In the genomic region with DNA sequence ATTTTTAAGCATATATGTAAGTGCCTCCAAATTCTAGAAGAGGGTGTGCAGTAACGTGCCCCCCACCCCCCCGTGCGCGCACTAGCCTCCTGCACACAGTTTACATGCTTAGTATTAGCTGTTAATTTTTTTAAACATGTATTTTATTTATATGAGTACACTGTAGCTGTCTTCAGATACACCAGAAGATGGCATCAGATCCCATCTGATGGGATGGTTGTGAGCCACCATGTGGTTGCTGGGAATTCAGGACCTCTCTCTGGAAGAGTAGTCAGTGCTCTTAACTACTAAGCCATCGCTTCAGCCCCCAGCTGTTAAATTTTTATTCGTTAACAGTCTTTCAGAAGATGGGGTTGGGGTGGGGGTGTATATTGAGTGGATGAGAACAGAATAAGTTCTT, we compare ENCODE assay signal across 12 mouse cellular contexts. TPM values are rescaled to one million over a fixed set of nuclear protein-coding genes. Genes with fewer than 3 reads are reported as not detected.
DNase-seq lines count a peak whose midpoint lies in the region; ATAC-seq lines count a peak whose summit lies in the region.
"Had no signal": no experiment of that assay in that cellular context is flagged by ENCODE, and none has a peak within 500 bp of the region (broad histone marks: within the 10 kb centered on the region; RNA-seq: fewer than 3 reads in every experiment).

No protein-coding gene starts in this region.

- no peaks in the 10 kb centered on the region for H3K27me3 ChIP-seq in kidney, embryonic 14.5 days (ENCODE audit: control insufficient read depth, insufficient read depth, low read length)
- no peaks in the 10 kb centered on the region for H3K27me3 ChIP-seq in forebrain, embryonic 14.5 days (replicated peaks; ENCODE audit: control insufficient read depth, insufficient read depth, low read length)
- H3K27me3 ChIP-seq: limb, embryonic 13.5 days; megakaryocyte, embryonic 14.5 days; neural tube, embryonic 15.5 days had no signal

- no peaks in the 10 kb centered on the region for H3K9me3 ChIP-seq in kidney, embryonic 14.5 days (ENCODE audit: control insufficient read depth, low read length)
- H3K9me3 ChIP-seq in forebrain, embryonic 14.5 days (replicated peaks; ENCODE audit: control insufficient read depth, low read length) = no peaks in the 10 kb centered on the region
- H3K9me3 ChIP-seq: limb, embryonic 13.5 days; megakaryocyte, embryonic 14.5 days; neural tube, embryonic 15.5 days had no signal

- no peak overlapping the region for H3K4me3 ChIP-seq in kidney, embryonic 14.5 days (ENCODE audit: low read length)
- H3K4me3 ChIP-seq in forebrain, embryonic 14.5 days (ENCODE audit: low read depth, low read length) = no peak overlapping the region
- H3K4me3 ChIP-seq: limb, embryonic 13.5 days; megakaryocyte, embryonic 14.5 days; neural tube, embryonic 15.5 days had no signal

- H3K36me3 ChIP-seq in kidney, embryonic 14.5 days (ENCODE audit: control insufficient read depth, insufficient read depth, low read length) = peaks cover 40% of the 10 kb centered on the region
- H3K36me3 ChIP-seq in forebrain, embryonic 14.5 days (ENCODE audit: control insufficient read depth, insufficient read depth, low read length) = peaks cover 44% of the 10 kb centered on the region

- no peak for DNase-seq in kidney, adult 8-10 months
- peak; percentile 9 for DNase-seq in right cerebral cortex, adult 18-20 months
- DNase-seq in right cerebral cortex, postnatal 10 days (ENCODE audit: low spot score in 2 of 2) = no peak
- DNase-seq in forebrain, embryonic 14.5 days (ENCODE audit: low spot score) = peak; percentile 16
- DNase-seq in thymus, postnatal 36 days = no peak
- DNase-seq in natural killer cell, adult 2 months (ENCODE audit: low spot score in 2 of 2) = no peak
- DNase-seq: spleen, adult 18-20 months; thymus, adult 2 months had no signal

- peak; percentile 49; the same call in 1 of the 2 replicates for ATAC-seq in kidney, embryonic 14.5 days (ENCODE audit: low FRiP score, low TSS enrichment)
- ATAC-seq in forebrain, embryonic 14.5 days = no peak; the same call in 1 of the 2 replicates

- no peak overlapping the region for H3K4me2 ChIP-seq in kidney, embryonic 14.5 days (replicated peaks; ENCODE audit: low read depth, low read length)
- no peak overlapping the region for H3K4me2 ChIP-seq in forebrain, embryonic 14.5 days (ENCODE audit: low read length)
- H3K4me2 ChIP-seq: limb, embryonic 13.5 days; neural tube, embryonic 15.5 days had no signal

- no peak overlapping the region for H3K9ac ChIP-seq in kidney, embryonic 14.5 days (ENCODE audit: low read depth, low read length)
- no peak overlapping the region for H3K9ac ChIP-seq in forebrain, embryonic 14.5 days (ENCODE audit: low read length)
- H3K9ac ChIP-seq: limb, embryonic 13.5 days; neural tube, embryonic 15.5 days had no signal

- 92% methylated on average over 6 of the region's 6 CpGs for WGBS in kidney, embryonic 14.5 days
- 92% methylated on average over 6 of the region's 6 CpGs for WGBS in forebrain, embryonic 14.5 days

- no peaks in the 10 kb centered on the region for H3K4me1 ChIP-seq in kidney, embryonic 14.5 days (ENCODE audit: control insufficient read depth, insufficient read depth, low read length)
- no peaks in the 10 kb centered on the region for H3K4me1 ChIP-seq in forebrain, embryonic 14.5 days (ENCODE audit: control insufficient read depth, insufficient read depth, low read length)
- H3K4me1 ChIP-seq: limb, embryonic 13.5 days; neural tube, embryonic 15.5 days had no signal

- H3K27ac ChIP-seq in kidney, embryonic 14.5 days (ENCODE audit: low read depth, low read length) = no peak overlapping the region
- H3K27ac ChIP-seq in forebrain, embryonic 14.5 days (ENCODE audit: low read depth, low read length) = no peak overlapping the region
- H3K27ac ChIP-seq: limb, embryonic 13.5 days; neural tube, embryonic 15.5 days had no signal

RNA-seq across cellular contexts. Expression of a gene that starts 29.3 kb away (rescaled TPM):
- 11.6 and 14.0 TPM in 2 replicates for polyA plus RNA-seq in kidney, embryonic 14.5 days (2014; fragmentation: Nextera tagmentation; extraction: Ambion mirVana)
- 7.1 and 10.4 TPM in 2 replicates for polyA plus RNA-seq in forebrain, embryonic 14.5 days (2014; fragmentation: Nextera tagmentation; extraction: Ambion mirVana)

RNA-seq across cellular contexts. Expression of a gene that starts 42.8 kb away (rescaled TPM):
- polyA plus RNA-seq in kidney, embryonic 14.5 days (2014; fragmentation: Nextera tagmentation; extraction: Ambion mirVana) = 1.9 and 2.2 TPM in 2 replicates
- polyA plus RNA-seq in forebrain, embryonic 14.5 days (2014; fragmentation: Nextera tagmentation; extraction: Ambion mirVana) = 1.1 and 1.9 TPM in 2 replicates

Comparison
In these comparisons a context has a peak if more than half of its experiments do, and no peak if none do; other contexts are left out.
1. DNase-seq: peak in right cerebral cortex, adult 18-20 months (single experiment) and forebrain, embryonic 14.5 days (single experiment); none in kidney, adult 8-10 months (0 of 2), right cerebral cortex, postnatal 10 days (0 of 2), thymus, postnatal 36 days (0 of 2) and natural killer cell, adult 2 months (0 of 2).